Mouse (Mus musculus) lung, postnatal 36 days (tissue): ENCODE results near the gene Insig1.

Experiments used
- DNase-seq: peaks from one replicate; pipeline ENCODE4 v3.0.0; 2022; ENCODE audit warnings: mixed read lengths

Insig1 gene

DNA sequence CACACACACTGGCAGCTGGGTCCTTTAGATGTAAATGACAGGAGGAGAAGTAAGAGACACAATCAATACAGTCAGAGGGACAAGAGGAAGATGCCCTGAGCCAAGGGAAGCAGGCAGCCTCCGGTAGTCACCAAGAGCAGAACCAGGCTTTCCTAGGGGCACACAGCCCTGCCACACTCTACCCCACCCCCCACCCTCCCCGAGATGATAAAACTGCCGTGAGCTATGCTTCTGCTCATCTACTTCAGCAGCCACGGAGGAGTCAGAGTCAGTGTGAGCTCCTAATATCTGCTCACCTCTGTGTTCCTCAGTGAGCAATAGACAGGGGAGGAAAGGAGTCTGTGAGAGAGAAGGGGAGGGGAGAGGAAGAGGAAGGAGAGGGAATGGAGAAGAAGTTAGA, 5.9 kb upstream of the Insig1 start:
- no peak for DNase-seq

DNA sequence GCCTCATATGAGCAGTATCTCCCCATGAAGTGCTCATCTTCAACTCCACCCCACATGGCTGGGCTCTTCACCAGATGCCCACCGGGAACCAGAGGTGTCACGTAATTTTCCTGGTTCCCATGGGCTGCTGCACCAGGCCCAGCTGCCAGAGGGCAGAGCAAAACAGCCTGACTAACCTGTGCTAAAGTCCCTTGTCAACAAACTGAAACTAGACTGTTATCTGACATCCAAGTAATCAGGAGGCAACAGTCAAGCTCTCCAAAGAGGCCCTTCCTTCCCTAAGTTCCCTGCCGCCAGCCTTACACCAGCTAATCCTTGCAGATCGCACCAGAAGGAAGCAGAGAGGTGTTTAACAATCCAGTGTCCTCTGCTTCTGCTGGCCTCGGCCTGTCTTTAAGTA, 4.9 kb upstream of the Insig1 start:
- no peak for DNase-seq

DNA sequence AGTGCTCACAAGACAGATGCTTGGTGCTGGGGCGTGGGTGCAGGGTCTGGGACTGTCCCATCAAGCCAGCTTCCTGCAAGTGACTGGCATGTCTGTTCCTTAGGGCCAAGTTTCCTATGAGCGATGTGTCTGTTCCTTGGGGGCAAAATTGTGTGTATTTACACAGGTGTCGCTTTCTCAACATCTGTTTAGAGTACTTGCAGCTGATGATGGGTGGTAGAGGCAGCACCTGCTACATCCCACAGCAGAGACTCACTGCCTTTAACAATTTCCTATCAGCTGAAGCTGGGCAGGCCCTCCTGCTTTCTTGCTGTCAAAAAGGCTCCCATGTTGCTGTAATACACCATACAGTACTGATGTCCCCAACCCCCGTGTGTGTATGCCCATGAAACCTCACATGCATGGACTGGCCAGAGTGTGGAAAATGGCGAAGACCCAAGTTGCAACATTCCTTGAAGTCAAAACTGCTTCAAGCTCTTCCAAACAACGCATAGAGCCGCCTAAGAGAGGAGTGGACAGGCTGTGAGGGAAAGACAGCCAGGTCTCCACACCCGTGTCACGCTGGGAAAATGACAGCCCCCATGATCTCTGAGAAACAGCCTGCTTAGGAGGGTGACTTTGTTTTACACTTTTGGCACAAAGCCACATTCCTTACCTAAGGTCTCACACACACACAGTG, 875 bp upstream of the Insig1 start:
- no peak for DNase-seq

DNA sequence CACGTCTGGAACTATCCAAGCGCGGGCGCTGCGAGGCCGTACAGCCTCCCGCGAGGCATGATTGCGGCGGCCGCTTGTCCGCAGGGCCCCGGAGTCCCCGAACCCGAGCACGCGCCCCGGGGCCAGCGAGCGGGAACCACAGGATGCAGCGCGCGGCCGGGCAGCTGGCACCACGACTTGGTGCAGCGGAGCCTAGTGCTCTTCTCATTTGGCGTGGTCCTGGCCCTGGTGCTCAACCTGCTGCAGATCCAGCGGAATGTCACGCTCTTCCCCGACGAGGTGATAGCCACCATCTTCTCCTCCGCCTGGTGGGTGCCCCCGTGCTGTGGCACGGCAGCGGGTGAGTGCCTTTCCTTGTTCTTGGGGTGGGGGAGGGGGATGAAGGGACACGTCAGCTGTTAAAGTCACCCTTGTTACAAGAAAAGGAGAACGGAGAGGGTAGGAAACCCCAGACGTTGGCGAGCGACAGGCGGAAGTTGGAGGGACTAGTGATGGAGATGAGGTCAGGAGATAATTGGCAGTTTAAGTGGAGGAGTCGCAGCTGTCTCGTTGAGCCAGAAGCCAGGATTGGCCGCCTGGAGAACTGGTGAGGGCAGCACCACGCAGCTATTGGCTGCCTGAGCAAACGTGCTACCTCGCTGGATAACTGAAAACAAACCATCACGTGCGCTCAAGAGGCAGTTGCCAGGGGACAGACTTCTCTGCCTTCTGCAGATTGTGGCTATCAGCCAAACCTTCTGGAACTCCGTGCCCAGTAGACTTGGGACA, 477 bp downstream of the Insig1 start:
- DNase-seq = peak; percentile 93

DNA sequence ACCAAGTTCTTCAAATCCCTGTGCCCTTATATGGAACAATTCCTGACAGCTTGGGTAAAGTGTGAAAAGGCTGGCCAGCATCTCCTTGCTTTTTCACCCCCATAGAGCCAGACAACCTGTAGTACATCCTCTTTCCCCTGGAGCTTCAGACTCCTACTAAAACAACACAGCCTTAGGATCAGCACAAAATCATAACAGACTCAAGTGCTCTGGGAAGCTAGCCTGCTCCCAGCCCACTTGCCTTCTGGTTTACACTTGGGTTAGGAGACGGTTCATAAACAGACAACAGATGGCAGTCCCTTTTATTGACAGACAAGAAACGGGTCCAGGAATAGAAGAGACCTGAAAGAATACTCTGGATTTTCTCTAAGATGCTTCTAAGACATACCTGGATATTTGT, 8.3 kb downstream of the Insig1 start:
- no peak for DNase-seq

DNA sequence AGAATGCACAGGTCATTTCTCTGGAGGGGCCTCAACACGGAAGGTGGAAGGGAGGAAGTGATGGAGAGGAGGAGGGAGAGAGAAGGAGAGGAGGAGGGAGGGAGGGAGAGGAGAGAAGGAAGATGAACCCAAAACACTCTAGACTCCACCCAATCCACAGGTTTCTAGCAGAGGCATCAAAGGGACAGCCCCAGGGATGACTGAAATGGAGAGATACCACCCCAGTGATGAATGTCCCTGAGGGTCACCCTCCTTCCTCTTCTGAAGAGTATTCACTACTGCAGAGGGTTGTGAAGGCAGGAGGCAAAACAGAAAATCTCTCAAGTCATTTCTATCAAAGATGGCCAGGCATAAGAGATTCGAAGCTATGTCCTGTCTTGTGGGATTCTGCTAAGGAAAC, 10.0 kb downstream of the Insig1 start:
- no peak for DNase-seq

DNA sequence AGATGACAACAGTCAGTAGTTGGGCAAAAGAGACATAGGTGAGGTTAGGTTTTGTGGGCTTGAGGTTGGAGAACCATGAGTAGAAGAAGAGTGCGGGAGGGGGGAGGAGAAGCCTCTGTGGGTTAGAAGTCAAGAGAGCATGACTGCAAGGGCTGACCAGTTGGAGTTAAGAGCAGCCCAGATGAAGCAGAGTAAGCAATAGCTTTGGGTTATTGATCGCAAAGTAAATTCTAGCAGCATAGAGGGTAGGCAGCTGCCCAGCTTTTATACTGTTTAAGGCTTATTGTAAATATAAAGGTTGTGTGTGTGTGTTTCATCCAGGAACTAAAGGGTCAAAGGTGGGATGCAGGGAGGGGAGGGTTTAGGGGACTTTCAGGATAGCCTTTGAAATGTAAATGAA, 10.7 kb downstream of the Insig1 start:
- DNase-seq = no peak

DNA sequence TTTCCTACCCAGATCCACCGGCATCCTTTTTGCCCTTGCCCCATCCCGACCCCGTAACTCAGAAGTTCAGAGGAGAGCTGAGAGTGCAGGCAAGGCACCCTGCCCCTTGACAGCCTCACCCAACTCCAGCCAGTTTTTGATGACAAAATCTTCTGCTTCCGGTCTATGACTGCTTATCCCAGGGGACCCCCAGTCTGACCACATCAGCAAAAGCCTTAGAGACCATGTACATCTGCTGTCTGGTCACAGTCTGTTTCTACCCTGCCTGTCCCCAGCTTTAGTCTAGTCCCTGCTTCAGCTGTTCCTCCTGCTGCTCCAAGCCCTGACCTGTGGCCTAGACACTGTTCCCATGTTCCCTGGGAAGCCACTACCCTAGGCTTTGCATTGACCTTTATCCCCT, 11.1 kb downstream of the Insig1 start:
- no peak for DNase-seq

DNA sequence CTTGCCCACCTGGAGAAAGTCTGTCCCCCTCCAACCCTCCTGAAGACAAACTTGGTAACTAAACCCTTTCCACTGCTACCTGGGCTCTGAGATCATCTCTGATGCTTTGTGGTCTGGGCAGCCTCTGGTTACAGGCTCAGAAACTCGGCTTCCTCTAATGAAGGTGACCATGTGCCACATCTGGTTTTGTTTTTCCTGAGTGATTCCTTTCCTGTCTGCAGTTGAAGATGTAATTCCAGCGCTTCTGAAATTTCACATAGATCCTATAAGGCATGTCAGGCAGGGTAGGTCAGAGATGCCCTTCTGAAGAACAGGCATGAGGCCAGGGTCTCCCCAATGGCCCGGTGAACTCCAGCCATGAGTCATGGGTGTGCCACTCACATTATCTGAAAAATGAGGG, 11.6 kb downstream of the Insig1 start:
- DNase-seq = no peak

DNA sequence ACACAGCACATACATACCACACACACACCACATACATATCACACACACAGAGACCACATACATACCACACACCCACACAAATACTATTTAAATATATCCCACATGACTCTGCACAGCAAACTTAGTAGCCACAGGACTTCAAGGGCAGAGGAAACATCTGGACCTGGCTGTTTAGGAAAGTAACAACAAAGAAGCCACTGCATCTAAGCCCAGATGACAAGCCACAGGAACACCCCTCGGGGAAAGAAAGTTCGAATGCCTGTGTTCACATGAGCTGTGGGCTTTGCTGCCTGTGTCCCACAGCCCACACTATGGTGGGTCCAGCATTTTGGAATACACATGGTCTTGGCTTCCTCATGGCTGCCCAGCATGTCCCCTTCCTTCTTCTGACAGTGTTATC, 13.6 kb downstream of the Insig1 start:
- no peak for DNase-seq

DNA sequence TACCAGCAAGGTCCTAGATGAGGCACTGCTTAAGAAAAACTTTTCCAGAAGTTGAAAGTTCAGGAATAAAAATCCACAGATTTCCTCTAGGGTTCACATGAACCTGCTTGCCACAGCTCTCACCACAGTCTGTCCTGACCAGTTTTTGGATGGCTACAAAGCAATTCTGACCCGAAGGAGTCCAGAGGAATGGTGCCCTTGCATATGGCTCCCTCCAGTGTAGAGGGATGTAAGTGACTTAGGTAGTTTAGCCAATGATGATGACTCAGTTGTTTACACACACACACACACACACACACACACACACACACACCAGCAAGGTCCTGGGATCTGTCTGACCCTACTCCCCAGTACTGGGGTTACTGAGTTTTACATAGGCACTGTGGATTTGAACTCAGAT, 19.4 kb downstream of the Insig1 start:
- peak; percentile 32 for DNase-seq

DNA sequence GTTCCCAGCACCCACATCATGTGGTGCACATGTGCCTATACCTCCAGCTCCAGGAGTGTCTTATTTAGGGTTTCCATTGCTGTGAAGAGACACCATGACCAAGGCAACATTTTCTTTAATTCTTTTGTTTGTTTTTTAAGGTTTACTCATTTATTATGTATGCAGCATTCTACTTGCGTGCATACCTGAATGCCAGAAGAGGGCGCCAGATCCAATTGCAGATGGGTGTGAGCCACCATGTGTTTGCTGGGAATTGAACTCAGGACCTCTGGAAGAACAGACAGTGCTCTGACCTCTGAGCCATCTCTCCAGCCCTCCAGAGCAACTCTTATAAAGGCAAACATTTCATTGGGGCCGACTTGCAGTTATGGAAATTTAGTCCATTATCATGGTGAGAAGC, 21.2 kb downstream of the Insig1 start:
- DNase-seq = no peak

DNA sequence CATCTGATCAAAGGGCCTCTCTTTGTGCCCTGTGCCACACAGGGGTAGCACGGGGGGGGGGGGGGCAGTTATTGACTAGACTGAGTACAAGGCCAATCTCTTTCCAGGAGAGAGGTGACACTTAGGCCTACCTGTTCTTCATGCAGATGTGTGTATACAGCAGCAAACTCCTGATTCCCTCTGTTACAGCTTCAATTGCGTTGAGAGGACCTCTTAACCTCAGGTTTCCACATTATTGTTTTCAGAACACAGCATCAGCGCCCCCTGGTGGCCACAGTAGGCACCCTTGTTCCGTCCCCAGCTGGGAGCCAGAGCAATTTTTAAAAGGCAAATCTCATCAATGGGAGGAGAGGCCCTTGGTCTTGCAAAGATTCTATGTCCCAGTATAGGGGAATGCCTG, 22.7 kb downstream of the Insig1 start:
- DNase-seq = peak; percentile 92

DNA sequence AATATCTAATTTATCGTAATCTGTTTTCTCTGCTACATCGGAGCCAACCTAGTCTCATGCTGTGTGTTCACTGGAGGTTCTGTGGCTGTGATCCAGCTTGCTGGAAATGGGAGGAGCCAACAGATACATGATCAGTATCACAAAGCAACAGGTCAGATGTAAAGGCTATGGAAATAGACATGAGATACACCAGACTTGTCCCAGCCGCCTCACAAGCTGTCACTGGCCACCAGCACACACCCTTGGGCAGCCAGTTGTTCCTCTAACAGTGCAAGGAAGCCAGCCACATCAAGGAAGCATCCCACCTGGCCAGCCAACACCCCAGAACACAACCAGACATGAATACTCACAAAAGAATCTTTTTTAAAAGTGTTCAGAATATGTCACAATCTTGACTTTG, 23.2 kb downstream of the Insig1 start:
- no peak for DNase-seq

DNA sequence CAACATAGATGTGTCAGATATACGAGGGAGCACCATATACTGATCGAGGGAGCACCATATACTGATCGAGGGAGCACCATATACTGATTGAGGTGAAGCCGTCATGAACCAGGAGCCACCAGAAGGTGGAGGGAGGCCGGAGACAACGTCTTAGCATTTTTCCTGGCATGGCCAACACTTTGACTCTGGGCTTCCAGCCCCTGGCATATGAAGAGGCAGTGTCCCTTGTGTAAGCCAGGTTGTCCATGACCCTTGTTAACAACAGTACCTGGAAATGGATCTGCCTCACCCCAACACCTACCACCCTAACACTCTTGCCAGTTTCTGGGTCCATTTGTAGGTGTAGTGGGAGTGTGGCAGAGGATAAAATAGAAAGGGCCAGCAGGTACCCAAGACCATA, 23.7 kb downstream of the Insig1 start:
- no peak for DNase-seq

DNA sequence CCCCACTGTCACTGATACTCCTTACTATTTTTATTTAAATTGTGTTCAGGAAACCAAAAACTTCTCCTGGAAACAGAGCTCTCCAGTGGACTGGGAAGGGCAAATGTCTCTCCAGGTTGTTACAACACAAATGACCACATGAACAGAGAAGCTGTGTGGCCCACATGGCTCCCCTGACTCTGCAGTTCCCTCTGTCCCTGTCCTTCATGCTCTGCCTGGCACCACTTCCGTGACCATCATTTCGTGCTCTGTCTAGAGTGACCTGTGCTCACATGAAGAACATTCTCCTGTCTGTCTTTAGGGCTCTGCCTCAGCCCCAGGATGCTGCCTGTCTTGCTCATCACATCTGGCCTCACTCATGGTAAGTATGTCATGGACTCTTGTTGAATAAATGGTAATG, 24.5 kb downstream of the Insig1 start:
- no peak for DNase-seq

DNA sequence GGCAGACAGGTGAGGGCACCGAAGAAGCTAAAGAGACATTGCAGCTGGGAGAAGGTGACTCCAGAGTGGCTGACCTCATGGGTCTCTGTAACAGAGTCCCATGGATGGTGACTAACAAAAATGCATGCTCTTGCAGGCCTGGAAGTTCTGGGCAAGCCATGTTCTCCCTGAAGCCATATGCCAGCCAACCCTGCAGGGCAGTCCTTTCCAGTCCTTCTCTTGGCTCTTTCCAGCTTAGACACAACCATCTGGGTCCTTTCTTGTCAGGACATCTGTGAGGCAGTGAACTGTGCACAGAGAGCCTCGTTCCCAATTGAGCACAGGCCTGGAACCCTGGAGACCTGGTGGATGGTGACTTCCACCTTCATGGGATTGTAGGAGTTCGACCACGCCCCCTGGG, 35.8 kb downstream of the Insig1 start:
- DNase-seq = no peak

DNA sequence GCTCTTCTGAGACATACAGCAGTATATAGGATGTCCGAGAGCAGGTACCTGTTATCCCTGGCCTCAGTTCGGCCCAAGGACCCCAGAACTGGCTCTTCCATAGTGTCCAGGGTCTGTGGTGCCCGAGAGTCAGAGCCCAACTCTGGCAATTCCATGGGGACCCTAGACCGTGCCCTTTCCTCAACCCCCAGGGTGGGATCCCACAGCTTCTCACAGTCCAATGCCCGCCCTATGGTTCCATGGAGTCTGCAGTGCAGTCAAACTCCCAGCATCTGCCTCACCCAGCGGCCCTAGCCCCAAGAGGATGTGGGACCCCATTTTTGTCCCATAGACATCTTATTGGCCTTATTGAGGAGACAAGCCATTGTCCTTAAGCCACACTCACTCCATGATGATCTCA, 36.8 kb downstream of the Insig1 start:
- no peak for DNase-seq

DNA sequence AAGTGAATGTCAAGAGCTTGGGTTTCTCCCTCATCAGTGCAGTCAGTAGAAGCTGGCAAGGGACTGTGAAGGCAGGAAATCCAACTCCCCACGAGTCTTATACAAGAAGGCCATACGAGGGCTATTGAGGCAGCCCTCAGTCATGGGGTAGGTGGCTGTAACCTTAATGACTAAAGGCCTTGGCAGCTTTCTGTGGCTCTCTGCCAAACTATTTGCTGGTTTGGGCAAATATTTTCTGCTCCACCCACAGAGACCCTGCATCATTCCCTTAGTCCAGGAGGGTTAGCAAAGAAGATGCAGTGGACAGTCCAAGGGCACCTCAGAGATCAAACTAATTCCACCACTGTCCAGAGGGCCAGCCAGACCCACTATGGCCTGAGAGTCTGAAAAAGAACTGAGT, 39.7 kb downstream of the Insig1 start:
- DNase-seq = no peak

DNA sequence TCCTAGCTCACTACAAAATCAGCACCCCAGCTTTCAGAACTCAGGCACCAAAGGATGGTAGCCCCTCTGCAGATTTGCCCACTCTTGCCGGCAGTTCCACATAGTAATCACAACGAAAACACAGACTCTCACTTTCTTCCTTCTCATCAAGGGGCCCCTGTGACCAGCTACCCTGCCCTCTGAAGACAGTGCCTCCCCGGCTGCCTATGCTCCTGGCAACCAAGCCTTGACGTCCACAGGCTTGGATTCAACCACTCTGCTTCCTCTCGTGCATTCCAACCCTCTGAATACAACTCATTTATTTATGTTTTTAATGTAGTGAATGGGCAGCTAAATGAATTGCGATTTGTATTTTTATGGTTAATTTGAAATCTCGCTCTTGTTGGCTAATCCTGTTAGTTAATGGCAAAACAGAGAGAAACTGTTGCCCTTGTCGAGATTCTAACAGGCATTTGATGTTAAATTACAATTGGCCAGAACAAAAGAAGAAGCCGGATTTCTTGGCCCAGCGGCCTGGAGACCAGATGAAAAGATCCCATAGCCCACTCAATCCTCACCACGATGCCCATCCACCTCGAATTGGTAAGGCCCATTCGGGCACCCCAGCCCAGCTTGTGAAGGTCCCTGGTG, 46.2 kb downstream of the Insig1 start:
- no peak for DNase-seq

DNA sequence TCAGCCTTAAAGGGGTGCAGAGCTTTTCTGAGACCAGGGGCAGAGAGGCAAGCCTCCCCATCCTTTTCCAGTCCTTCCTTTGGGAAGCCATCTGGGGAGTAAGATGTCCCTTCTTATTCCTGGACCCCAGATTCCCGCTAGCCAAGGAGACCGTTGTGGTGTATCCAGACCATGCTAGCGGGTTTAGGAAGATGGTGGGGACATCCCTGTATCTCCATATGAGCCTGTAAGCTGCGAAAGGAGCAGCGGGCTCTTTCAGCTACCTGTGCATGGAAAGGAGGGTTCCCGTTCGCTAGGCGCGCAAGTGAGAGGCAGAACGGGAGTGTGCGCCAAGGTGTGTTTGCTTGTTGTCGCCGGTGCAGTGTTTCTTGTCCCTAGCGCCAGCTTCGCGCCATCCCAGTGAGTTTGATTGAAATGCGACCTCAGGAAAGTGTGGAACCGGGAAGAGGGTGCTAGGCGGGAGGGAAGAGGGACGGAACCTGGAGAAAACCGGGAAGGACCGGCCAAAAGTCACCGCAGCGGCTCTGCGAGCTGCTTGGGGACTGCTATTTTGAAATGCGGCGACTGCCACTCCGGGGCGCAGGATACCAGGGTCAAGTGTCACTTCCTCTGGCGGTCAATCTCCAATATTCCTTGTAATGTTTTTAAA, 46.8 kb downstream of the Insig1 start:
- no peak for DNase-seq

DNA sequence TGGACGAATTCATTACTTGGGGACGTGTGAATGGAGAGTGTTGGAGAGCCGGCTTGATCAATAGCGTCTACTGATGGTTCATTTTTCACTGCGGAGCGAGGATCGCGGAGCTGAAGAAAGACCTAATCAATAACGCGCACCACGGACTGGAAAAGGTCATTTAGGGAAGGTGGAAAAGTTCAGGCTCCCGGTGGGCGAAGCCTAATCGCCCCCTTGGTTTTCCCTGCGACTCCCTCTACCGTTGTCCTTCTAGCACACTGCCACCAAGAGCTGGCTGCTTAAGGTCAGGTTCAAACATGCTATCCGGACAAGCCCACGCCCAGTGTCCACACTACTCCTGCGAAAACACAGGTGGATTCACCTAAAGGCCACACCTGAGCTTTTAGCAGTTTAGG, 47.4 kb downstream of the Insig1 start:
- no peak for DNase-seq

DNA sequence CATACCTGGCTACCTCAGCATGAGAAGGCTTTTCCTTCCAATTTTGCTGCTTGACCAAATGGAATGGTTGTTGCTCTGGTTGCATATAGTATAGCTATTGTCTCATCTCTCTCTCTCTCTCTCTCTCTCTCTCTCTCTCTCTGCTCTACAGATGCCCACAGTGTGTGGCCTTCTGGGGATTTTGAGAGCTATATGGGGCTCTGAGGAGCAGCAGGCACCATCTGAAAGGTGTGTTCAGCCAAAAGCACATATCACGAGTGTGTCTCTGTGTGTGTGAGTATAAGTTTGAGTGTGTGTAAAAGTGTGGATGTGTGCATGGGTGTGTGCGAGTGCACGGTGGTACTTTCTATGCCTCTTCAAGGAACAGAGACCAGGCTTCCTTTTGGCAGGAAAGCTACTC, 48.4 kb downstream of the Insig1 start:
- DNase-seq = no peak
